Mouse (Mus musculus): Measurements from ENCODE around the gene Borcs7. TPM values are rescaled to one million over a fixed set of nuclear protein-coding genes. Genes with fewer than 3 reads are reported as not detected.

Gene Borcs7
- polyA plus RNA-seq, 1 experiment from 2014 or later: 14.2 TPM

Other genes starting within 250 kb of the Borcs7 start
- 24.6 and 27.8 TPM in 2 replicates for gene Trim8, start 188.2 kb upstream of the Borcs7 start, polyA plus RNA-seq (2016; fragmentation: Nextera tagmentation; extraction: Ambion mirVana)
- 207 and 216 TPM in 2 replicates for gene Arl3, start 116.7 kb upstream of the Borcs7 start, polyA plus RNA-seq (2016; fragmentation: Nextera tagmentation; extraction: Ambion mirVana)
- gene Sfxn2, start 116.5 kb upstream of the Borcs7 start, polyA plus RNA-seq (2016; fragmentation: Nextera tagmentation; extraction: Ambion mirVana): 17.0 and 18.1 TPM in 2 replicates
- gene Wbp1l, start 90.8 kb upstream of the Borcs7 start, polyA plus RNA-seq (2016; fragmentation: Nextera tagmentation; extraction: Ambion mirVana): 45.7 and 51.8 TPM in 2 replicates
- not detected in 2 replicates for gene Cyp17a1, start 16.7 kb upstream of the Borcs7 start, polyA plus RNA-seq (2016; fragmentation: Nextera tagmentation; extraction: Ambion mirVana)
- gene As3mt, start 17.6 kb downstream of the Borcs7 start, polyA plus RNA-seq (2016; fragmentation: Nextera tagmentation; extraction: Ambion mirVana): 30.0 and 32.4 TPM in 2 replicates
- 2.7 TPM in 2 replicates for gene Cnnm2, start 71.7 kb downstream of the Borcs7 start, polyA plus RNA-seq (2016; fragmentation: Nextera tagmentation; extraction: Ambion mirVana)